Mouse (Mus musculus): ENCODE results near the gene Alpi. TPM values are rescaled to one million over a fixed set of nuclear protein-coding genes. Genes with fewer than 3 reads are reported as not detected.

Alpi gene
- not detected for polyA plus RNA-seq (2015; fragmentation: Illumina TruSeq; extraction: RNeasy Lipid Tissue Mini Kit (QIAGEN cat#74804); ENCODE audit: insufficient read depth, low read depth, low replicate concordance)

GRCm38 (mm10) chr1:87101411-87101810, at the start of gene Alpi:
Gene Alpi (minus strand): TSS chr1:87101606.

GRCm38 (mm10) chr1:87124673-87125072, 23.3 kb upstream of the Alpi start, which contains the start of gene Akp3:
Gene Akp3 (plus strand): TSS chr1:87124973.

GRCm38 (mm10) chr1:87089828-87090227, 11.6 kb downstream of the Alpi start, which contains the start of gene Alppl2:
Gene Alppl2 (minus strand): TSS chr1:87089928.

Other genes starting within 250 kb of the Alpi start
- not detected for gene Alppl2, start 11.7 kb downstream of the Alpi start, polyA plus RNA-seq (2015; fragmentation: Illumina TruSeq; extraction: RNeasy Lipid Tissue Mini Kit (QIAGEN cat#74804); ENCODE audit: insufficient read depth, low read depth, low replicate concordance)
- not detected for gene Akp3, start 23.4 kb upstream of the Alpi start, polyA plus RNA-seq (2015; fragmentation: Illumina TruSeq; extraction: RNeasy Lipid Tissue Mini Kit (QIAGEN cat#74804); ENCODE audit: insufficient read depth, low read depth, low replicate concordance)
- not detected for gene Ecel1, start 54.9 kb upstream of the Alpi start, polyA plus RNA-seq (2015; fragmentation: Illumina TruSeq; extraction: RNeasy Lipid Tissue Mini Kit (QIAGEN cat#74804); ENCODE audit: insufficient read depth, low read depth, low replicate concordance)
- gene Prss56, start 81.7 kb upstream of the Alpi start, polyA plus RNA-seq (2015; fragmentation: Illumina TruSeq; extraction: RNeasy Lipid Tissue Mini Kit (QIAGEN cat#74804); ENCODE audit: insufficient read depth, low read depth, low replicate concordance), result not detected
- gene Chrnd, start 89.0 kb upstream of the Alpi start, polyA plus RNA-seq (2015; fragmentation: Illumina TruSeq; extraction: RNeasy Lipid Tissue Mini Kit (QIAGEN cat#74804); ENCODE audit: insufficient read depth, low read depth, low replicate concordance), result not detected
- not detected for gene Chrng, start 103.1 kb upstream of the Alpi start, polyA plus RNA-seq (2015; fragmentation: Illumina TruSeq; extraction: RNeasy Lipid Tissue Mini Kit (QIAGEN cat#74804); ENCODE audit: insufficient read depth, low read depth, low replicate concordance)
- gene Eif4e2, start 112.3 kb upstream of the Alpi start, polyA plus RNA-seq (2015; fragmentation: Illumina TruSeq; extraction: RNeasy Lipid Tissue Mini Kit (QIAGEN cat#74804); ENCODE audit: insufficient read depth, low read depth, low replicate concordance), result 11.6 TPM
- 4.9 TPM for gene Efhd1, start 162.8 kb upstream of the Alpi start, polyA plus RNA-seq (2015; fragmentation: Illumina TruSeq; extraction: RNeasy Lipid Tissue Mini Kit (QIAGEN cat#74804); ENCODE audit: insufficient read depth, low read depth, low replicate concordance)
- 20.3 TPM for gene Gigyf2, start 225.4 kb upstream of the Alpi start, polyA plus RNA-seq (2015; fragmentation: Illumina TruSeq; extraction: RNeasy Lipid Tissue Mini Kit (QIAGEN cat#74804); ENCODE audit: insufficient read depth, low read depth, low replicate concordance)

Measured in pancreas, adult 10 weeks (tissue).